Mouse (Mus musculus) heart, postnatal 14 days (tissue): ENCODE measurements around the gene Ccnf. TPM values are rescaled to one million over a fixed set of nuclear protein-coding genes. Genes with fewer than 3 reads are reported as not detected.

ENCODE experiments used
- DNase-seq, 2 experiments: peaks; one replicate each; pipeline ENCODE4 v3.0.0; 2021 to 2022
- intact Hi-C: fragments of 180-260 bp; cut with DNase I; formaldehyde crosslinking; loops from one replicate; pipeline ENCODE4 v1.15.1; 2025
- microRNA-seq, 2 experiments: library from miRNA; unstranded; fragments of <30 nt; microRNA quantifications; one replicate each; pipeline ENCODE4 v1.2.0; 2021 to 2022
- total RNA-seq, 2 experiments: library from RNA; stranded (reverse); gene quantifications; 2 replicates each; pipeline ENCODE4 v1.2.3; 2021

Ccnf gene
- total RNA-seq, 2 experiments from 2014 or later, result 2.7 to 4.8 TPM

DNA sequence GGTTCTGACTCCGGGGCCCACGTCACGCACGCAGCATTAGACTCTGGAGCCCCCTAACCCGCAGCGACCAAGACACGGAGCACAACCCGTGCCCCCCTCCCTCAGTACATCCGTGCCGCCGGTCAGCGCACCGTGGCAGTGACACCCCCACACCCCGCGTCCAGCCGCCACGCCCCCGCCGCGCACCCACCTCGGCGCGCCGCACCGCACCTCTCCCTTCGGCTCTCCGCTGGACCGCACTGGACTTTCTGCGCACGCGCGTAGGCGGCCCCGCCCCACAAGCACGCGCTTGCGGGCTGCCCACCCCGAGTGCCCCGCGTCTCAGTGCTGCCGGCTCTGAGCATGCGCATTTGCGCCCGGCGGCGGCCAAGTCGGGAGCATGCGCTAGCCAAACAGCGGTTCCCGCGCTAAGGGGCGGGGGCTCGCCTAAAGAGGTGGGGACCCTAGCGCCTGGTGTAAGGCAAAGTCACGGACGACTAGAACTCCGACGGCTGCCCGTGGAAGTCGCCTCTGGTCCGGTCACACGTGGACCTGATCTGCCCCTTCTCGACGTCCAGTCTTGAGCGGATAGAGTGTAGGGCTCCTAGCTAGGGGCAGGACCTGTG lies 45.9 kb downstream of the Ccnf start, which contains the start of gene Tbc1d24:
Gene Tbc1d24 (minus strand): TSS at position 279 of the 605 bp plus-strand sequence.
- intact Hi-C loops, result loop anchor here (5.0 kb wide), 1 partner anchor 47 kb away; the partner anchor contains the start of gene Ccnf
- peak; percentile 95 to 97 for DNase-seq

DNA sequence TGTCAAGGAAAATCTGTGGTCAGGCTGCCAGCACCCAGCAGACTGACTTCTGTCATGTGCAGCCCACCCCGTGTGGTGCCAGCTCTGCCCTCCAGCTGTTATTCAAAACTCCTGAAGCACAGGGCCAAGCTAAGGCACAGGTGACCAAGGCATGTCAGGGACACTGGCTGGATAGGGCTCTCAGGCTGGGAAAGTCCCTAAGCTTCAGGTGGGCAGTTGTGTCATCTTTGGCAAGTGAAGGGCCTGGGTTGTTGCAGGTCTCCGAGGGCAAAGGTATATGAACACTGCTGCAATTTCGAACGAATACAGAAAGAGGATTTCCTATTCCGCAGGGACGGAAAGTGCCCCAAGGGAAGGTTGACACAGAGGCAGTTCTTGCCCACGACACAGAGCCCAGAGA lies 46.4 kb downstream of the Ccnf start:
- intact Hi-C loops, result loop anchor here (5.0 kb wide), 1 partner anchor 47 kb away; the partner anchor contains the start of gene Ccnf
- no peak for DNase-seq

DNA sequence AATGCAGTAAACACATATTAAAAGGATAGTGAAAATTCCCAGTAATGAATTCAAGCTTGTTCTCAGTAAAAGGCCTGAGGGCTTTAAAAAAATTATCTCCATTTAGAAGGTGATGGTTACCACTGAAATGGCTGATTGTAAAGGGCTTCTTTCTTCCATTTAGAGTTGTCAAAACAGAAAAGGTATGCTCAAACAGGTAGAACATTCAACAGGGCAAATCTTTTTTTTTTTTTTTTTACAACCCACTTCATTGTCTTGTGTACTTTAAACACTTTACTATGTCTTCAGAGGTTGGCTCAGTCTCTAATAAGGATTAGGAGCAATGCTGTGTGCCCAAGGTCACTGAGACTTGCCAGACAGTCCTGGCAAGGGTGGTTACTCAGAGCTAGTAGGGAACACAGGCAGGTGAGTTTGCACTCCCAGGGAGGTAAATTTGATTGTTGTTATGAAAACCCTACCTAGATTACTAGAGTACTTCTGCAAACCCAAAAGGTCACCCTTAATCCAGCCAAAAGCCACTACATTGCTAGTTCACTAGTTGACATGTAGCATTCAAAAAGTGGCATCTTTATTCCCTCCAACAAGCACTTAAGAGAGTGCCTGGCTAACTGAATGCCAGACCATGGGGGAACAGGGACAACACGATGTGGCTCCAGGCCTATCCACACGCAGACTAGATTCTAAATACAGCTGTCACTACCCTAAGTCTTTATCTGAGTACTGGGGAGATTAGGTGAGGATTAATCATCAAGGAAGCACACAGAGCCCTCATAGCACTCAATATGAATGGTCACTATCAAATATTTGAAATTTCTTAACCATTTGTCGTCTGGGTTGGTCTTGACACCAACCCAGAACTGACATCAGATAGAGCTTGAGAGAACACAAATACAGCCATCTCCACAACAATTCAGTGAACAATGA lies 47.4 kb downstream of the Ccnf start:
- DNase-seq, result no peak
- intact Hi-C loops, result no loop called here

DNA sequence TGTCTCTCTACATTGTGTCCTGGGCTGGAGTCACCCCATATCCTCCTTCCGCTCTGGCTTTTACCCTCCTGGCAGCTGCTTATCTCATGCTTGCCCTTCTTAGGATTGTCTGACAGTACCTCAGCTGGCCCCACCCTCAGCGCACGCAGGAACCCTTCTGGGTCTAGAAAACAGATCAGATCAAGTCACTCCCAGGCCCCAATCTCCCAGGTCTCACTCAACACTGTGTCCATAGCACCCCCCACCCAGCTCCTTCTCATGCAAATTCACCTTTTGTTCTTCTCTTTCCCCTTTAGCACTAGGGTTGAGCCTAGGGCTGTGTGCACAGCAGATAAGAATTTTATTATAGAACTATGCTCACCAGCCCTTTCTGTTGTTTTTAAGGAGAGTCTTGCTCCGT lies 48.2 kb downstream of the Ccnf start:
- intact Hi-C loops, result no loop called here
- DNase-seq, result no peak

DNA sequence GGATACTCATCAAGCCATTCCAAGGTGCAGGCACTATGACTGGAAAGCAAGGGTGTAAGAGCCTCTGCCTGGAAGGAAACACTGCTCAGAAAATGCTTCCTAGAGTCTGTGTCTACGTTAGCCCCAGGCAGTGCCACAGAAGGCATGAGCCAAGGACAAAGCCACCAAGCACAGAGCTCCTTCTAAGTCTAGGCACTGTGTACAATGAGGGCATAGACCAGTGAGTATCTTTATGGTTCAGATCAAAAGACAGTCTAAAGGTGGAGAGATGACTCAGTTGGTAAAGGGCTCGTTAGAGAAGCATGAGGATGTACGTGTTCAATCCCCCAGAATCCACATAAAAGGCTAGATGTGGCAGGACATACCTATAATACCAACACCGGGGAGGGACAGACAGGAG lies 50.2 kb downstream of the Ccnf start:
- no peak for DNase-seq
- intact Hi-C loops, result no loop called here

DNA sequence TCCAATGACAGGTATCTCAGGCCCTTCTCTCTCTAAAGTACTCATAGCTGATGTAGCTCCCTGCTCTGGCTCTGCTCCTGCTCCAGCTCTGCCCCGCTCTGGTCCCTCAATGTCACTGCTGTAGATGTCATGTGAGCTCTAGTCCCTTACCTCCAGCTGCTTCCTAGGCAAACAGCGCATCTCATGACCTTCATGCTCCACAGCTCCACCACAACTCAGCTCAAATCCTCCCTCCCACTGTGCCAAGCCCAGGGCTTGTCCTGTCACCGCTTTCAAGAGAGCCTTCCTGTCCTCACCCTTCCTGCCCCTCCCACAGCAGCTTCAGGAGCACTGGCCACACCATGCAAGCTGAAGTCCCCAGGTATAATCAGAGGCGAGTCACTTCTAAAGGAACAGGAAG lies 51.5 kb downstream of the Ccnf start:
- intact Hi-C loops, result no loop called here
- DNase-seq, result no peak

DNA sequence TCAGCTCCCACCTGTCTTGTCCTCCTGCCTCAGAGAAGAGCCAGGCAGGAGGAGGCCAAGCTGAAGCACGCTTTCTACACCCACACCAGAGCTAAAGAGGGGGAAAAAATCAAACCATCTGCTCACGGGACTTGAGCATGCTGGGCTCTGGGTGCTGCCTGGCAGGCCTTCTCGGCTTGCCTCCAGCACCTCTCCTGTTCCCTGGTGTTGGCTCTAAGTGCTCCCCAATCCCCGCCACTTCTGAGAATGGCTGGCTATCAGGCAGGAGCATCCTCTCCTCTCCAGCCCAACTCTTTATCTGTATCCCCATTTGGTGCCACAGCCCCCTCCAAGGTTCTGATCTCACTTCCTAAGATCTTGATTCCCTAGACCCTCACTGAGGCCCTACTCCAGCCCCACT lies 52.0 kb downstream of the Ccnf start:
- no peak for DNase-seq
- intact Hi-C loops, result no loop called here

DNA sequence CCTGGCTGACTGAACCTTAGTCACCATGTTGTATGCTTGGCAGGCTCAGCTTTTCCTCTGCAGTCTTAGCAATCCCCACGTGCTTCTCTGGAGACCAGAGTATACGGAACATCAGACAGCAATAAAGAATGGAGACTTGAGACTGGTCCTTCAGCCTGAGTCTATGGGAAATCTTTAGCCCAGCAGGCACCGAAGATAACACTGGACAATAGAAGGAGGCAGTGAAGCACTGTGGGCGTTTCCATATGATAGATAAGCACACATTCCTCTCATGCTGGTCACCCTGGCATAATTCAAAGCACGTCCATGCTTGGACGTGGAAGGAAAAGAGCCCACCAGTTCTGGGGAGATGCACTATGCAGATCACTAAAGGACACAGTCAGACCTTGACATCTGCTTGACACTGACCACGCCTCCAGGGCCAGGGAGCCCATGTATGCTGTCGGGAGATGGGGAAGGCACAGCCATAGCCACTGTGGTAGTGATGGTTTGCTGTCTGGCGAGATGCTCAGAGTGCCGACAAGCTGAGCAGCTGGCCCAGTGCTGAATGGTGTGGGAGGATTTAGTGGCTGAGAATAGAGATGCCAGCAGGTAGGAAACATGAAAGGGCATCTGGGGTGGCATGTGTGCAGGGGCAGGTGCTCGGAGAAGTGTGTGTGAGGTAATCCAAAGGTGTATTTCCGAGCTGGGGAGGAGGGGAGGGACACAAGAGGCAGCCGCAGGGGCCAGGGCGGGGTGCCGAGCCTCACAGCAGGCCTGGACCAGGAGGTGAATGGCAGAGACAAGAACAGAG lies 54.1 kb downstream of the Ccnf start:
- intact Hi-C loops, result no loop called here
- no peak for DNase-seq

DNA sequence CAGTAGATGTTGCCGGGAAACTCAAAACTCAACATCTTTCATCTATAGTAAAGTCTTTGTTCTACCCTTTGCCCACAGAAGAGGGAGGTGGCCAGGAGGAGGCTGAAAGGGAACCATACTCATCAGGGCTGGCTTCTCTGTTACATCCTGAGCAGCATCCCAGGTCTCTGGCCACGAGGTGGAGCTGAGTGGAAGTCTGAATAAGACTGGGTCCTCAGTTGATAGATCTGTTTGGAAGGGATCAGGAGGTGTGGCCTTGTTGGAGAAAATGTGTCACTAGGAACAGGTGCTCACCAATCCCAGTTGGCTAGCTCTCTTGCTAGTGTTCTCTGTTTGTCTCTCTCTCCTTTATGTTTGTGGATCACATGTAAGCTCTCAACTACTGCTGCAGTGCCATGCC lies 55.9 kb downstream of the Ccnf start:
- DNase-seq, result no peak
- intact Hi-C loops, result no loop called here

DNA sequence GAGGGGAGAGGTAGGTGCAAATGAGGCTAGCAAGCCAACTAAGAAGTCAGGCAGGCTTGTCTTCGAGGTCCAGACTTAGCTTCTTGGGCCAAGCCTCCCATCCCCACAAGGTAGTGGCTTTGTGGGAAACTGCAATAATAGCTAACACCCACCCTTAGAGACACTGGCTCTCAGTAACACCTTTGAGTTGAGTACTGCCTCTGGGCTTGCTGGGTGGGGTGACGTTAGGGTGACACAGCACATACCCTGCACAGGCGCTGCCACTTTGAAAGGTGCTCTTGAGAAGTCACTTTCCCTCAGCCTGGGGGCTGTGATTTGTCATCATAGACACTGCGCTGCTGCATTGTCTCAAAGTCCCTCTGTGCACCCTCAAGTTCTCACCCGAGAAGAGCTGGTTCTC lies 57.5 kb downstream of the Ccnf start:
- intact Hi-C loops, result no loop called here
- no peak for DNase-seq

DNA sequence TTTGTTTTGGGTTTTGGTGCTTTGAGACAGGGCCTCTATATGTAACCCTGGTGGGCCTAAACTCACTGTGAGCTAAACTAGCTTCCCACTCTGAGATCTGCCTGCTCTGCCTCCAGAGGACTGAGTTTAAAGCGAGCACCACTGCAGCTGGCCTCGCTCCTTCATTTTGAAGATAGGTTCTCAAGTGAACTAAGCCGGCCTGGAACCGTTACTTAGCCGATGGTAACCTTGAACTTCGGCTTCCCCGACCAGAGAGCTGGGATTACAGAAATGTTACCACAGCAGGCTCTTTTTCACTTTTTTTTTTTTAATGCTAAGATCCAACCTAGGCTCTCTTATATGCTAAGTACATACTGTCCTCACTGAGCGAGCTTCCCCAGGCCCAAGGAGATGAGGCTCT lies 58.0 kb downstream of the Ccnf start:
- intact Hi-C loops, result no loop called here
- no peak for DNase-seq

DNA sequence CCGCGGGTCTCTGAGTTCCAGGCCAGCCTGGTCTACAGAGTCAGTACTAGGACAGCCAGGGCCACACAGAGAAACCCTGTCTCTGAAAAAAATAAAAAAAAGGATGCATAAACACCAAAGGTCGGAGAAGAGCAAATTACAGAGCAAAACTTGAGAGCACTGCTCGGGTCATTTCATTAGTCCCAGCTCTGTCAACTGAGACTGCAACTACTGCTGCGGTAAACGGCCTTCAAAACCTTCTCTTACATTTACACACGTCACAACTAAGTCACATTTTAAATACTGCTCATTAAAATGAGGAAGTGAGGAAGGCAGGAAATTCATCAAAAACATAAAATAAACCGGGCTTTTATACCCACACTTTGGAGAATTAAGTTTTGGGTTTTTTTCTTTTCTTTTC lies 58.4 kb downstream of the Ccnf start:
- DNase-seq, result no peak
- intact Hi-C loops, result no loop called here

DNA sequence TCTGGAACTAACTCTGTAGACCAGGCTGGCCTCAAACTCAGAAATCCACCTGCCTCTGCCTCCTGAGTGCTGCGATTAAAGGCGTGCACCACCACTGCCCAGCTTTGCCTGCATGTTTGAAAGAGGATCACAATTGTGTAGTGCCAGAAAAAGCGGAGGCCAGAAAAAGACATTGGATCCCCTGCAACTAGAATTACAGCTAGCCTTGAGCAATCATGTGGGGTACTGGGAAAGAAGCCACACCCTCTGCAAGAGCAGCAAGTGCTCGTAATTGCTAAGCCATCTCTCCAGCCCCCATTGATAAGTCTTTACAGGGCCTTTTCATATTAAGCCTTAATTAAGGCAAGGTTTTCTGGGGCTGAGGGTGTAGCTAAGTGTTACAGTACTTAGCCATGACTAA lies 59.8 kb downstream of the Ccnf start:
- intact Hi-C loops, result no loop called here
- no peak for DNase-seq

DNA sequence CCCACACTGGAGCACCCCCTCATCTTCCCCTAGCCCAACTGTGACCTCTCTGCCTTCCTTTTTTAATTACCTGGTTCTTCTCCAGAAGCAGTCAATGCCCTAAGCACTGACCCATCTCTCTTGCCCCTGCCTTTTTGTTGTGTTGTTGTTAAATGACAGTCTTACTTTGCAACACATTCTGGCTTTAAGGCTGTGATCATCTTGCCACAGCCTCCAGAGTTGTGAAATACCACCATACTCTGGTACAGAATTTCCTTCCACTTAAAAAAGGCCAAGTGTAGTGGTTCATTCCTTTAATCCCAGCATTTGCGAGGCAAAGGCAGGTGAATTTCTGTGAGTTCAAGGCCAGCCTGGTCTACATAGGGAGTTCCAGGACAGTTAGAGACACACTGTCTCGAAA lies 60.4 kb downstream of the Ccnf start:
- intact Hi-C loops, result no loop called here
- DNase-seq, result no peak

DNA sequence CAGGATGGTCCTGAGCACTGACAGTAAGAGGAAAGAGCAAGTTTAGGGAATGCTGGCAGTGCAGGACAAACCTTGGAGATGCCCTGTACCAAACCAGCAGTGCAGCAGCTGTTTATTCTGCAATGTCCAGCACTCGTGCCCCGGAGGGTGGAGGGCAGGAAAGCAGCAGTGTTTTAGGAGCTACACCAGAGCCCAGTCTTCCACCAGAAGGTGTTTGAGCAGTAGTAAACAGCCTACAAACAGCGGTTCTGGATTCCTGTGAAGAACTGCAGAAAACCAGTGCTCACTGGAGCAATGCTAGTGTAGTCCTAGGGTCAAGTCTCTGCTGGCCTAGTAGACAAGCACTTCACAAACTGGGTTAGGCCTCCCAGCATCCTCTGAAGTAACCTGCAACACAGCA lies 77.0 kb downstream of the Ccnf start:
- DNase-seq, result no peak
- intact Hi-C loops, result loop anchor here (2.0 to 5.0 kb wide), 3 partner anchors 78 to 263 kb away; partner anchors contain the start of genes Abca17, Abca3 and Ccnf

DNA sequence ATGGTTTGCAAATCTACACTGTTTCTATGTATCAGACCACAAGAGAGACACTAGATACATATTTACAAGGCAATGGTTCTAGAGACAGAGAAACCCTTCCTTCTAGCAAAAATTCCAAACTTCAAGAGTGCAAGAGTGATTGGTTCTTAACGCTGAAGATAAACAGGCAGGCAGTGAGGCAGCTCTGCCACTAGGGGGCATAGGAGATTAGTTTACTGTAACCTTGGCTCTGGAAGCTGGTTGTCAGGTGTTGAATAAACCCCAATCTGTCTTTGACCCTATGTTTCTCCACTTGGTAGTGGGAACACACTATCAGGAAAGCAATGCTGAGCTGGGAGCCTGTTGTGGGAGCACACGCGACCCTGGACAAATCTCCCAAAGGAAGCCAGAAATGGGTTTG lies 77.9 kb downstream of the Ccnf start:
- peak; percentile 68 to 84 for DNase-seq
- intact Hi-C loops, result loop anchor here (1.0 to 5.0 kb wide), 4 partner anchors 79 to 264 kb away; partner anchors contain the start of gene Ccnf

Small RNAs within 50 kb of the gene (microRNA-seq; reads per million reads assigned to microRNA genes)
- gene Mir5134 (2.1 to 4.3 reads per million in 2 experiments), gene Mir6965 (0.24 to 1.3 reads per million in 2 experiments)

Other genes with a start within 250 kb of the Ccnf start
- not detected for gene Prss27, start 213.3 kb downstream of the Ccnf start, total RNA-seq
- gene Kctd5, start 178.0 kb downstream of the Ccnf start, total RNA-seq, result 10 to 100 TPM; 14.4 to 14.6 TPM
- 10 to 100 TPM; 46.2 to 47.8 TPM for gene Pdpk1, start 100.6 kb downstream of the Ccnf start, total RNA-seq
- 10 to 100 TPM; 12.2 to 12.7 TPM for gene Amdhd2, start 87.7 kb downstream of the Ccnf start, total RNA-seq
- gene Atp6v0c, start 81.8 kb downstream of the Ccnf start, total RNA-seq, result 100 to 1,000 TPM; 241 to 249 TPM
- 1 to 10 TPM; 8.7 to 9.3 TPM for gene Tbc1d24, start 45.9 kb downstream of the Ccnf start, total RNA-seq
- gene Ntn3, start 42.0 kb downstream of the Ccnf start, total RNA-seq, result 1 to 10 TPM in 1 of 2 experiments, under 1 TPM in 1; 0.90 to 1.0 TPM
- gene Tedc2, start 30.6 kb downstream of the Ccnf start, total RNA-seq, result 1 to 10 TPM; 3.0 to 3.2 TPM
- gene Abca17, start 99.6 kb upstream of the Ccnf start, total RNA-seq, result not detected
- 10 to 100 TPM; 13.6 to 15.5 TPM for gene Abca3, start 100.5 kb upstream of the Ccnf start, total RNA-seq
- 10 to 100 TPM; 69.6 to 73.5 TPM for gene Rnps1, start 163.1 kb upstream of the Ccnf start, total RNA-seq
- 100 to 1,000 TPM; 428 to 461 TPM for gene Eci1, start 175.2 kb upstream of the Ccnf start, total RNA-seq
- gene Dnase1l2, start 191.6 kb upstream of the Ccnf start, total RNA-seq, result 1 to 10 TPM; 2.0 to 2.3 TPM
- 10 to 100 TPM; 13.6 to 16.2 TPM for gene E4f1, start 218.8 kb upstream of the Ccnf start, total RNA-seq
- 10 to 100 TPM; 43.2 to 43.4 TPM for gene Pgp, start 218.9 kb upstream of the Ccnf start, total RNA-seq
- under 1 TPM in 1 of 2 experiments, not detected in 1; 0.38 TPM for gene Bricd5, start 222.4 kb upstream of the Ccnf start, total RNA-seq
- 10 to 100 TPM in 1 of 2 experiments, 1 to 10 TPM in 1; 10.0 to 10.8 TPM for gene Mlst8, start 227.6 kb upstream of the Ccnf start, total RNA-seq
- gene Caskin1, start 237.1 kb upstream of the Ccnf start, total RNA-seq, result under 1 TPM; 0.10 to 0.43 TPM